Mouse (Mus musculus): ENCODE measurements around the gene Abcc4. TPM values are rescaled to one million over a fixed set of nuclear protein-coding genes. Genes with fewer than 3 reads are reported as not detected.

Gene Abcc4
- total RNA-seq, 2 experiments from 2014 or later = 12.2 to 25.4 TPM

DNA sequence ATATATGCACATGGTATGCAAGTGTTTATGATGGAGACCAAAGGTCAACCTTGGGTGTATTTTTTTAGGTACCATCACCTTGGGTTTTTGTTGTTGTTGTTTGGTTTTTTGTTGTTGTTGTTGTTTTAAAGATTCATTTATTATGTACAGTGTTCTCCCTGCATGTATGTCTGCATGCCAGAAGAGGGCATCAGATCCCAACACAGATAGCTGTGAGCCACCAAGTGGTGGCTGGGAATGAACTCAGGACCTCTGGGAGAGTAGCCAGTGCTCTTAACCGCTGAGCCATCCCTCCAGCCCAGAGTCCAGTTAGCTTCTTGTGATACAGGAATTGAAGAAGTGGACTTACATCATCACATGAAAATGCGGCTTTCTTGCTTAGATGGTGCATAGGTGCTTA, 101.1 kb downstream of the Abcc4 start:
- no peak for ATAC-seq (replicated peaks; ENCODE audit: low FRiP score, low TSS enrichment, poor library complexity, severe bottlenecking)

DNA sequence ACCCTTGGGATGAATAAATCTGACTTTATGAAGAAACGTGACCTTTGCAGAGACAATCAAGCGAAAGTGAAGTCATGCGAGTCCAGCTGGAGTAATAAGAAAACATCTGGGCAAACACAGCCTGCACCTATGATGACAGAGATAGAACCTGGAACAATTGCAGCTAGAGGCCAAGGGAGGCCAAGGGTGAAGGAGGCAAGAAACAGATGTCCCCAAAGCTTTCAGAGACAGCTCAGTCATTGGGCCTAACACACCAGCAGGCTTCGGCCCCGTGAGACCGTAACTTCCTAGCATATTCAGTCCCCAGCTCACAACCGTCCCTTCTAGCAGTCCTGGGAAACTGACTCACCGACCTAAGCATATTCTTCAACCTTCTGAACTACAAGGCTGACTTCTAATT, 104.0 kb downstream of the Abcc4 start:
- ATAC-seq (replicated peaks; ENCODE audit: low FRiP score, low TSS enrichment, poor library complexity, severe bottlenecking) = no peak

- no peak for ATAC-seq (replicated peaks; ENCODE audit: low FRiP score, low TSS enrichment, poor library complexity, severe bottlenecking)
Observed at GRCm38 (mm10) chr14:118600746-118601145, 105.3 kb downstream of the Abcc4 start.

GRCm38 (mm10) chr14:118598757-118599156, 107.3 kb downstream of the Abcc4 start:
- no peak for ATAC-seq (replicated peaks; ENCODE audit: low FRiP score, low TSS enrichment, poor library complexity, severe bottlenecking)

DNA sequence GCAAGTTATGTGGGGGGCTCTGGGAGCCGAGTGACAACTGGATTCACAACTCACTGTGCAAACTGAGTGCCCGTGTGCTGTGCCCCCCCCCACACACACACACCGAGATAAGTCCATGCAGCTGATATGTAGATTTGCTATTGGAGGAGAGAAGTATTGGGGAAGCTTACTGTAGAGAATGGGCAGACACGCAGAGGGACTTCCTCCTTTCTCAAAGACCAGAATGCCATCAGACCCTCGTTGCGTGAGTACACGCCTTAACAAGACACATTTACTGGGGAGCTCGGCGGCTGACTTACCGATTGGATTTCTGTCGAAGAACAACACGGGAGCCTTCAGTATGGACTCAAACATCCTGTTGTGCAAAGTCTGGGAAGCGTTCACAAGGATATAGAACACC, 111.6 kb downstream of the Abcc4 start:
- no peak; the same call in 1 of the 2 replicates for ATAC-seq (replicated peaks; ENCODE audit: low FRiP score, low TSS enrichment, poor library complexity, severe bottlenecking)

GRCm38 (mm10) chr14:118591477-118592403, 114.3 kb downstream of the Abcc4 start:
- ATAC-seq (replicated peaks; ENCODE audit: low FRiP score, low TSS enrichment, poor library complexity, severe bottlenecking) = peak; percentile 84

- ATAC-seq (replicated peaks; ENCODE audit: low FRiP score, low TSS enrichment, poor library complexity, severe bottlenecking) = 0 out of 2 replicates have a peak, but pooled peaks have one; percentile 29
Observed at GRCm38 (mm10) chr14:118582333-118582941, 123.6 kb downstream of the Abcc4 start.

GRCm38 (mm10) chr14:118581673-118582072, 124.3 kb downstream of the Abcc4 start:
- ATAC-seq (replicated peaks; ENCODE audit: low FRiP score, low TSS enrichment, poor library complexity, severe bottlenecking) = peak; percentile 72

DNA sequence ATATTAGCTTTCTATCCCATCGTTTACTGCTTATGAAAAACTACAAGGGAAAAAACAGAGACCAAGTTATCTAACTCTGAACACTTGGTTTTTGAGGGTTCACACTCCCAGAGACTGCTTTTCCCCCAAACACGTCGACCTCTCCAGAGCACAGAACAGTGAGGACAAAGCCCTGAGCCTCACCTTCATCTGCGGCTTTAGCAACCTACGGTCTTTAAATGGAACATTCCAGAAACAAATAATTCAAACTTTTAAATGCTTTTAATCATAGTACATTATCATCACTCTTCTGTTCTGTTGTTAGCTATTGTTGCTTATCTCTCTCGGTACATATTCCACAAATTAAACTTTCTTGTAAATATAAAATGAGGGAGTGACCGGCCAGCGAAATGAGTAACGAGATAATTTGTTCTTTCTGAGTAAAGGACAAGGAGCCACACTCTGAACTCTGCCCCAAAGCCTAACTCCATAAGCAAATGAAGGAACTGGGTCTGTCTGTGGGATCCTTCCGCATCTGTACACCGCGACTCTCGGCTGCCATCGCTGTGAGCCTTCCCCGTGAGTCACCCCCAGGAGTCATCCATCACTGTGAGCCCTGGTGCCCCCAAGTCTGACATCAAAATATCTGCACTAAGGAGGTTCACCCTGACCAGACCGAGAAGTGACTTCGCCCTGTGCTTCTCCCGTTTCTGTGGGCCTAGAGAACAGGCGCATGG, 126.8 kb downstream of the Abcc4 start:
- ATAC-seq (replicated peaks; ENCODE audit: low FRiP score, low TSS enrichment, poor library complexity, severe bottlenecking) = no peak

DNA sequence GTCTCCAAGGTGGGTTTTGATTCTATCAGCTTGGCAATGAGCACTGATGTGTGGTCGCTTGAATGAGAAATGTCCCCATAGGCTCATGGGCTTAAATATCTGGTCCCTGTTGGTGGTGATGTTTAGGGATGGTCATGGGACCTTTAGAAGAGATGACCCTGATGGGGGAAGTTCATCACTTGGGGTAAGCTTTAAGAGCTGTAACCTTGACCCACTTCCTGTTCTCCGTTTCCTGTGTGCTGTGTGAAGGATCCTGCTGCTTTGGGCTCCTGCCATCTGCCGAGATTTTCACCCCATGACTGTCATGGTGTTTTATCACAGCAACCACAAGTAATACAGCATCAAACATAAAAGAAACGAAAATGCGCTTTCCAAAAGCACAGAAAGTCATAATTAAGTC, 128.1 kb downstream of the Abcc4 start:
- ATAC-seq (replicated peaks; ENCODE audit: low FRiP score, low TSS enrichment, poor library complexity, severe bottlenecking) = no peak

GRCm38 (mm10) chr14:118572688-118573245, 133.3 kb downstream of the Abcc4 start:
- no peak for ATAC-seq (replicated peaks; ENCODE audit: low FRiP score, low TSS enrichment, poor library complexity, severe bottlenecking)

DNA sequence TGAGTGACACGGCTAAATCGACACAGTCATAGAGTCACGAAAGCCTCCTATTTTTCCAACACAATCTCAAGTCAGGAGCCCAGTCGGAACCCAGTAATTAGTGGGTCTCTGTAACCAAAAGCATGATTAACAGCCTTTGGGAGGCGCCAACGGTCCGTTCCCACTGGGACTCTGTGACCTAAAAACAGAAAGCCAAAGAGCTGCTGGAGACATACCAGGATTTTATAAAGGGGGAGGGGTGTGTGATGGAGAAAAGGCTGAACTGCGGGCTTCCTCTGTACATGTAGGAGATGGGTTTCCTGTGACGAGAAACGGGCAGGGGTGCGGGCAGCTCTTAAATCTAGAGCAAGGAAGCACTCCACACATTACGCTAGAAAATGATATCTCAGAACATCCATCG, 136.4 kb downstream of the Abcc4 start:
- no peak for ATAC-seq (replicated peaks; ENCODE audit: low FRiP score, low TSS enrichment, poor library complexity, severe bottlenecking)

GRCm38 (mm10) chr14:118568116-118568673, 137.8 kb downstream of the Abcc4 start:
- ATAC-seq (replicated peaks; ENCODE audit: low FRiP score, low TSS enrichment, poor library complexity, severe bottlenecking) = peak; percentile 94

DNA sequence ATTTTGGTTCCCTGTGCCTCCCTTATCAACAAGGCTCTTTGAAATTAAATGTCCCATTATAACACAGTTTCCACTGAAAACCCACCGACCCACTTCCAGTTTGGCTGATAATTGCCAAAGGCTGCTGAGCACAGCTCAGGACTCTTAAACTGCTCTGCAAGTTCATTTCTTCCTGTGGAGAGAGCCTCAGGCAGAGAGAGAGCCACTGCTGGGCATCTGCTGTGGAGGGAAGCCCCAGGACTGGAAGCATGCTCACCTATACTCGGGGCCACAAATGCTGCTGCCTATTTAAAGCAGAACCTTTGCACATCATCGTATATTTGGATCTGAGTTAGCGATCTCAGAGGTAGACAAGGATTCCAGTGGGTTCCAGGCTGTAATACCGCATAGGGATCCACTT, 139.2 kb downstream of the Abcc4 start:
- no peak for ATAC-seq (replicated peaks; ENCODE audit: low FRiP score, low TSS enrichment, poor library complexity, severe bottlenecking)

GRCm38 (mm10) chr14:118566214-118566688, 139.8 kb downstream of the Abcc4 start:
- ATAC-seq (replicated peaks; ENCODE audit: low FRiP score, low TSS enrichment, poor library complexity, severe bottlenecking) = no peak

GRCm38 (mm10) chr14:118565696-118566095, 140.3 kb downstream of the Abcc4 start:
- ATAC-seq (replicated peaks; ENCODE audit: low FRiP score, low TSS enrichment, poor library complexity, severe bottlenecking) = no peak

DNA sequence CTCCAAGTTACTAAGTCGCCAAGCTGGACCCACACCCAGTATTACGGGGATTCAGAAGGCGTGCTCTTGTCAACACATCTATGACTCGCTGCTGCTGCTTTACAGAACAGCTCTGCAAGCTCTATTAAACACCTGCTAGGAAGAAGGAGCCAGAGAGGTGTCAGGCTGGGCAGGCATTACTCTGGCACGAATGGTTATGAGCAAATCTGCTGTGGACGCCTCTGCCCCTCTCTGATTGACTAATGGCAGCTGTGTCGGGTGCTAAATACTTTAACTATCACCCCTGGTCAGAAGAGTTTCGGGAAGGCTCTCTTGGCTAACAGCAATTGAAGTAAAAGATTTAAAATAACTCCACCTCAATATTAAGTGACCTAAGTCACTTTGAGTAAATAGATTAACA, 142.4 kb downstream of the Abcc4 start:
- ATAC-seq (replicated peaks; ENCODE audit: low FRiP score, low TSS enrichment, poor library complexity, severe bottlenecking) = no peak

DNA sequence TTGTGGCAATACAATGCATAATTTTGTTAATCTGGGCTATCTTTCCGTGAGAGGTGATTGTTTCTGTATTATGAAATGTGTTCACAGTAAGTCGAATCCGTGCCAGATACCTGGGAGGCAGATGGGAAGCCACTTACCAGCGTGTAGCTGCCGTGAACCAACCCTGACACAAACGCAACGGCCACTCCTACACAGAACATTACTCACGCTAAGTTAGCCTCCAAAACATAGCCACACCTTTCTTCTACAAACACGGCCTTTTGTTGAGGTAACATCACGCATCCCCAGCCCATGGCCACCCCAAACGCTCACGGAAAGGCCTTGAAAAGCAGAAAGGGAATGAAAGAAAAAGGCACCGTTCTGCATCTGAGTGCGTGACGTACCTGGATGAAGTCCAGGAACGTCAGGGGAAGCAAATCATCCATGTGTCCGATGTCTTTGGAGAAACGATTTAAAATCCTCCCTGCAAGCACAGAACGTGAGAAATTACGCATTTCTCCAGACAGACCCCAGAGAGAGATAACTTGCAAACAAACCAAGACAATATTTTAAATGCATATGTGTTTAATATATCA, 153.0 kb downstream of the Abcc4 start:
- ATAC-seq (replicated peaks; ENCODE audit: low FRiP score, low TSS enrichment, poor library complexity, severe bottlenecking) = no peak

GRCm38 (mm10) chr14:118552390-118552789, 153.6 kb downstream of the Abcc4 start:
- no peak for ATAC-seq (replicated peaks; ENCODE audit: low FRiP score, low TSS enrichment, poor library complexity, severe bottlenecking)
